Mouse (Mus musculus) CH12.LX (cell line): ENCODE results near the gene Rcn1. TPM values are rescaled to one million over a fixed set of nuclear protein-coding genes. Genes with fewer than 3 reads are reported as not detected.
A peak's percentile ranks its signal among the peaks of the same experiment; 100 is the strongest.

Experiments
- DNase-seq: peaks from one replicate; pipeline ENCODE4 v3.0.0-alpha.2; 2013; ENCODE audit errors: extremely low read depth
- H3K27ac ChIP-seq: 2 replicates; pipeline ENCODE4 v1.5.1; 2012; ENCODE audit warnings: low read depth, mild to moderate bottlenecking, control low read depth, moderate library complexity; ENCODE audit not compliant: insufficient read depth
- H3K27me3 ChIP-seq: replicated peaks from 2 replicates; pipeline ENCODE3; 2012; ENCODE audit warnings: inconsistent platforms
- H3K36me3 ChIP-seq, 2 experiments: replicated peaks in 1 of 2; 2 replicates each; pipeline versions ENCODE3 to v1.6.1; 2012; ENCODE audit warnings: inconsistent platforms in 1 of 2, low read length in 1 of 2, mild to moderate bottlenecking in 1 of 2, mixed read lengths in 1 of 2, moderate library complexity in 1 of 2; ENCODE audit not compliant: control insufficient read depth in 1 of 2, insufficient read depth in 1 of 2
- H3K4me1 ChIP-seq, 2 experiments: 2 replicates each; pipeline ENCODE4 v1.6.1; 2012; ENCODE audit warnings: inconsistent platforms in 1 of 2, moderate library complexity in 1 of 2; ENCODE audit not compliant: insufficient read depth in 2 of 2, control insufficient read depth in 1 of 2
- H3K4me2 ChIP-seq: 2 replicates; pipeline ENCODE4 v1.6.1; 2012; ENCODE audit warnings: low read depth, mild to moderate bottlenecking, control low read depth; ENCODE audit not compliant: poor library complexity, insufficient read depth, severe bottlenecking
- H3K4me3 ChIP-seq, 3 experiments: fragments of 150-350 bp in 1 of 3; sonication (generic) in 1 of 3; replicated peaks in 1 of 3; 2 replicates each; pipeline versions ENCODE3 to v1.5.1; 2011 to 2012; ENCODE audit warnings: low read depth in 2 of 3, low read length in 2 of 3, mild to moderate bottlenecking in 2 of 3, moderate library complexity in 2 of 3, control low read depth in 1 of 3, improper control_type of control experiment in 1 of 3, inconsistent platforms in 1 of 3, mixed read lengths in 1 of 3; ENCODE audit not compliant: poor library complexity in 1 of 3
- H3K79me2 ChIP-seq: replicated peaks from 2 replicates; pipeline ENCODE4 v1.6.1; 2012; ENCODE audit warnings: mild to moderate bottlenecking, moderate library complexity; ENCODE audit not compliant: control insufficient read depth, poor library complexity, insufficient read depth, severe bottlenecking; ENCODE audit errors: extremely low read depth
- H3K9ac ChIP-seq: 2 replicates; pipeline ENCODE4 v1.6.1; 2012; ENCODE audit warnings: low read depth, mild to moderate bottlenecking, control low read depth, moderate library complexity; ENCODE audit not compliant: insufficient read depth
- H3K9me3 ChIP-seq: replicated peaks from 2 replicates; pipeline ENCODE3; 2012; ENCODE audit warnings: low read length, inconsistent platforms, mixed read lengths
- BHLHE40 ChIP-seq: IDR thresholded peaks from 2 replicates; pipeline ENCODE4 v1.6.1; 2011; ENCODE audit warnings: mild to moderate bottlenecking, low read depth, low read length, improper control_type of control experiment
- CTCF ChIP-seq, 2 experiments: IDR thresholded peaks in 1 of 2; conservative IDR thresholded peaks in 1 of 2; 2 replicates each; pipeline ENCODE4 v1.5.1; 2011 to 2012; ENCODE audit warnings: low read depth in 2 of 2, low read length in 2 of 2, improper control_type of control experiment in 1 of 2, inconsistent platforms in 1 of 2, mild to moderate bottlenecking in 1 of 2, moderate library complexity in 1 of 2
- ETS1 ChIP-seq: conservative IDR thresholded peaks from 2 replicates; pipeline ENCODE4 v1.6.1; 2012; ENCODE audit warnings: low read depth, mild to moderate bottlenecking, inconsistent platforms, low read length, improper control_type of control experiment, moderate library complexity
- GABPA ChIP-seq: IDR thresholded peaks from 2 replicates; pipeline ENCODE4 v1.6.1; 2012; ENCODE audit warnings: low read depth, low read length, improper control_type of control experiment, inconsistent platforms; ENCODE audit not compliant: insufficient replicate concordance
- IRF4 ChIP-seq: IDR thresholded peaks from 2 replicates; pipeline ENCODE4 v1.6.1; 2014; ENCODE audit warnings: low read depth, mild to moderate bottlenecking, inconsistent platforms, low read length, improper control_type of control experiment
- KAT2A ChIP-seq: IDR thresholded peaks from 2 replicates; pipeline ENCODE4 v1.6.1; 2012; ENCODE audit warnings: low read length, improper control_type of control experiment, inconsistent platforms; ENCODE audit not compliant: insufficient replicate concordance
- MAX ChIP-seq: IDR thresholded peaks from 2 replicates; pipeline ENCODE4 v1.6.1; 2011; ENCODE audit warnings: low read length, improper control_type of control experiment
- MAZ ChIP-seq: IDR thresholded peaks from 2 replicates; pipeline ENCODE4 v1.6.1; 2012; ENCODE audit warnings: low read depth, mild to moderate bottlenecking, inconsistent platforms, low read length, improper control_type of control experiment, moderate library complexity
- MEF2A ChIP-seq: IDR thresholded peaks from 2 replicates; pipeline ENCODE4 v1.6.1; 2014; ENCODE audit warnings: low read depth, mild to moderate bottlenecking, inconsistent platforms, low read length, improper control_type of control experiment, borderline replicate concordance
- MXI1 ChIP-seq: IDR thresholded peaks from 2 replicates; pipeline ENCODE4 v1.6.1; 2011; ENCODE audit warnings: mild to moderate bottlenecking, low read depth, low read length, improper control_type of control experiment
- RAD21 ChIP-seq: IDR thresholded peaks from 2 replicates; pipeline ENCODE4 v1.6.1; 2011; ENCODE audit warnings: low read depth, mild to moderate bottlenecking, low read length, improper control_type of control experiment, moderate library complexity
- SIN3A ChIP-seq: IDR thresholded peaks from 2 replicates; pipeline ENCODE4 v1.6.1; 2012; ENCODE audit warnings: low read length, improper control_type of control experiment, inconsistent platforms
- SMC3 ChIP-seq: IDR thresholded peaks from 2 replicates; pipeline ENCODE4 v1.6.1; 2011; ENCODE audit warnings: low read depth, low read length, improper control_type of control experiment
- UBTF ChIP-seq: IDR thresholded peaks from 2 replicates; pipeline ENCODE4 v1.6.1; 2012; ENCODE audit warnings: low read depth, mild to moderate bottlenecking, inconsistent platforms, low read length, improper control_type of control experiment, moderate library complexity
- USF1 ChIP-seq: IDR thresholded peaks from 2 replicates; pipeline ENCODE4 v1.6.1; 2014; ENCODE audit warnings: low read depth, mild to moderate bottlenecking, inconsistent platforms, low read length, improper control_type of control experiment
- USF2 ChIP-seq: conservative IDR thresholded peaks from 2 replicates; pipeline ENCODE4 v1.6.1; 2011; ENCODE audit warnings: low read depth, low read length, improper control_type of control experiment
- ZMIZ1 ChIP-seq: IDR thresholded peaks from 2 replicates; pipeline ENCODE4 v1.6.1; 2012; ENCODE audit warnings: low read depth, mild to moderate bottlenecking, inconsistent platforms, low read length, improper control_type of control experiment
- ZNF384 ChIP-seq: IDR thresholded peaks from 2 replicates; pipeline ENCODE4 v1.6.1; 2012; ENCODE audit warnings: low read depth, low read length, improper control_type of control experiment, inconsistent platforms
- dilution Hi-C: fragments of 300-500 bp; cut with MboI; formaldehyde crosslinking; loops from 2 replicates; pipeline ENCODE4 v1.14.3; 2020; ENCODE audit warnings: low sequenced_read_pairs; ENCODE audit not compliant: extremely low pct_unique_long_range_greater_than_20kb, extremely low pct_ligation_motif_present
- in situ Hi-C: fragments of 300-500 bp; cut with MboI; formaldehyde crosslinking; loops from 3 replicates; pipeline ENCODE4 v1.14.3; 2019; ENCODE audit warnings: low sequenced_read_pairs, low pct_ligation_motif_present, low pct_unique_long_range_greater_than_20kb, mixed read lengths
- polyA plus RNA-seq: library from polyadenylated mRNA; unstranded; fragments of >175 nt; gene quantifications from 2 replicates; pipeline ENCODE4 v1.2.1, GENCODE M21; 2012; ENCODE audit warnings: low read depth; ENCODE audit not compliant: insufficient read length
- total RNA-seq, 2 experiments: library from RNA; depleted of rRNA; stranded (reverse); fragments of 300-350 nt in 1 of 2; fragments of >200 nt in 1 of 2; gene quantifications; 2 replicates each; pipeline ENCODE4 v1.2.3; 2012 to 2014

The Rcn1 gene
- total and polyA plus RNA-seq, 3 experiments: 10.5 to 23.4 (median 22.8) TPM

- H3K4me3 ChIP-seq: no peak overlapping the region
- TF ChIP-seq MEF2A (no peak), ETS1 (no peak)
- no peaks in the 10 kb centered on the region for H3K79me2 ChIP-seq
- no peak for DNase-seq
- in situ Hi-C loops: no loop called here
- dilution Hi-C loops: no loop called here
- H3K36me3 ChIP-seq: no peaks in the 10 kb centered on the region
- H3K27me3 ChIP-seq: no peaks in the 10 kb centered on the region
- no peak overlapping the region for H3K4me2 ChIP-seq
- no peaks in the 10 kb centered on the region for H3K9me3 ChIP-seq
- H3K27ac ChIP-seq: no peak overlapping the region
- no peak overlapping the region for H3K9ac ChIP-seq
- no peaks in the 10 kb centered on the region for H3K4me1 ChIP-seq
These were observed 50.2 kb downstream of the Rcn1 start for GRCm38 (mm10) chr2:105348886-105349285.

DNA sequence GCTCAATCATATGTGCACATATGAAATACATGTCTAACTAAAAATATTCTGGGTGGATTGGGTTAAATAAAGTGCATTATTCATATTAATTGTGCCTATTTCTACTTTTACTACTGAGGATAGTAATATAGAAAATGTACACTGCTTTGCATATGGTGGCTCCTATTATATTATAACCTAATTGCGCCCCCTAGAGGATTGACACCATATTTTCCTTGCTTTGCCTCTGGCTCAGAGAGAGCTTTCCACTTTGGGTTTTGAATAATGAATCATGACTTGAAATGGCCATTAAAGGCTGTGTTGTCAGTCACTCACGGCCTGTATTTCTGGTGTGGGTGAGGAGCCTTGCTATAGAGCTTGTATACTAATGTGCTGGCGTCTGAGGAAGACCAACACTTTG, 59.1 kb downstream of the Rcn1 start:
- H3K4me2 ChIP-seq: no peak overlapping the region
- no peaks in the 10 kb centered on the region for H3K9me3 ChIP-seq
- H3K27ac ChIP-seq: no peak overlapping the region
- dilution Hi-C loops (no loop called here), in situ Hi-C loops (loop anchor here (5.0 kb wide), 1 partner anchor 87 kb away; no protein-coding TSS in a partner anchor)
- H3K36me3 ChIP-seq: no peaks in the 10 kb centered on the region
- no peak overlapping the region for H3K9ac ChIP-seq
- H3K4me1 ChIP-seq: peaks cover 0 to 17% of the 10 kb centered on the region in 2 experiments; a peak in 1 of 4 replicates
- H3K4me3 ChIP-seq: no peak overlapping the region
- no peaks in the 10 kb centered on the region for H3K27me3 ChIP-seq
- TF ChIP-seq MAX (no peak), MAZ (no peak), MXI1 (no peak), RAD21 (peak; percentile 38), CTCF (conservative IDR thresholded peaks at IDR 0.05 in 1 of 2, IDR thresholded peaks at IDR 0.05 in 1 of 2; ENCODE audit: low read depth in 2 of 2, low read length in 2 of 2) (peak; percentile 59 to 63), IRF4 (no peak)
- peak; percentile 49 for DNase-seq
- no peaks in the 10 kb centered on the region for H3K79me2 ChIP-seq

- H3K79me2 ChIP-seq: no peaks in the 10 kb centered on the region
- H3K27ac ChIP-seq: no peak overlapping the region
- TF ChIP-seq SMC3 (no peak), UBTF (no peak), GABPA (no peak), ZNF384 (no peak), ZMIZ1 (no peak), USF2 (no peak), USF1 (no peak), SIN3A (no peak), MAX (no peak), KAT2A (no peak), MAZ (no peak), BHLHE40 (no peak)
- DNase-seq: no peak
- no peak overlapping the region for H3K4me2 ChIP-seq
- in situ Hi-C loops: loop anchor here (5.0 kb wide), 1 partner anchor 90 kb away; no protein-coding TSS in a partner anchor
- dilution Hi-C loops: no loop called here
- H3K27me3 ChIP-seq: no peaks in the 10 kb centered on the region
- H3K4me3 ChIP-seq: no peak overlapping the region
- H3K4me1 ChIP-seq: peaks cover 0 to 17% of the 10 kb centered on the region in 2 experiments; a peak in 1 of 4 replicates
- H3K9me3 ChIP-seq: no peaks in the 10 kb centered on the region
- H3K9ac ChIP-seq: no peak overlapping the region
- H3K36me3 ChIP-seq: no peaks in the 10 kb centered on the region
These were observed 61.8 kb downstream of the Rcn1 start for GRCm38 (mm10) chr2:105337171-105337875.
